Mouse (Mus musculus) intestine, embryonic 16.5 days (tissue): ENCODE measurements around the gene Exosc5. TPM values are rescaled to one million over a fixed set of nuclear protein-coding genes. Genes with fewer than 3 reads are reported as not detected.

ENCODE experiments used
- ATAC-seq: fragments of 200-750 bp; cut with Nextera tagmentation; 2 replicates; pipeline ENCODE4 v1.8.0; 2017; ENCODE audit warnings: moderate TSS enrichment, moderate library complexity
- H3K27ac ChIP-seq: fragments of 300-500 bp; sonication (generic); 2 replicates; pipeline ENCODE4 v1.5.1; 2014; ENCODE audit warnings: mild to moderate bottlenecking, low read length
- H3K27me3 ChIP-seq: fragments of 300-500 bp; sonication (generic); replicated peaks from 2 replicates; pipeline ENCODE4 v1.6.1; 2014; ENCODE audit warnings: low read length, control low read depth, mixed read lengths; ENCODE audit not compliant: control insufficient read depth, insufficient read depth
- H3K36me3 ChIP-seq: fragments of 300-500 bp; sonication (generic); 2 replicates; pipeline ENCODE4 v1.6.1; 2014; ENCODE audit warnings: low read length, control low read depth; ENCODE audit not compliant: control insufficient read depth, insufficient read depth
- H3K4me1 ChIP-seq: fragments of 300-500 bp; sonication (generic); 2 replicates; pipeline ENCODE4 v1.6.1; 2014; ENCODE audit warnings: low read length, control low read depth, mixed read lengths; ENCODE audit not compliant: control insufficient read depth, insufficient read depth
- H3K4me2 ChIP-seq: fragments of 300-500 bp; sonication (generic); 2 replicates; pipeline ENCODE4 v1.6.1; 2014; ENCODE audit warnings: low read depth, low read length, control low read depth
- H3K4me3 ChIP-seq: fragments of 300-500 bp; sonication (generic); 2 replicates; pipeline ENCODE4 v1.5.1; 2014; ENCODE audit warnings: mild to moderate bottlenecking, low read length
- H3K9ac ChIP-seq: fragments of 300-500 bp; sonication (generic); 2 replicates; pipeline ENCODE4 v1.6.1; 2014; ENCODE audit warnings: low read depth, low read length
- H3K9me3 ChIP-seq: fragments of 300-500 bp; sonication (generic); 2 replicates; pipeline ENCODE4 v1.6.1; 2016; ENCODE audit warnings: low read length, control low read depth; ENCODE audit not compliant: control insufficient read depth
- WGBS: fragments of 180-500 bp; shearing (Covaris S2); extraction: QIAGEN DNeasy Blood & Tissue Kit; methylation state at CpG from one replicate; pipeline ENCODE4 v1.1.7; 2014; 5-methylcytosine and 5-hydroxymethylcytosine counted together
- polyA plus RNA-seq: library from polyadenylated mRNA; unstranded; fragments of >200 nt; fragmentation: Nextera tagmentation; extraction: Ambion mirVana; gene quantifications from 2 replicates; pipeline ENCODE4 v1.2.1, GENCODE M21; 2015

The Exosc5 gene
- polyA plus RNA-seq, 1 experiment from 2014 or later = 87.2 TPM

GRCm38 (mm10) chr7:25690051-25690450, 31.1 kb downstream of the Exosc5 start:
- Histone ChIP-seq H3K27me3 (no peaks in the 10 kb centered on the region; the same call in 1 of the 2 replicates), H3K27ac (no peak overlapping the region), H3K36me3 (no peaks in the 10 kb centered on the region), H3K4me1 (peaks cover 21% of the 10 kb centered on the region), H3K9ac (no peak overlapping the region; the same call in 1 of the 2 replicates), H3K9me3 (no peaks in the 10 kb centered on the region), H3K4me2 (peak overlapping the region; percentile 99), H3K4me3 (peak overlapping the region; percentile 75)
- ATAC-seq = no peak
- 42% methylated on average over 5 of the region's 5 CpGs for WGBS

GRCm38 (mm10) chr7:25694104-25694503, 35.1 kb downstream of the Exosc5 start:
- Histone ChIP-seq H3K9ac (no peak overlapping the region), H3K36me3 (no peaks in the 10 kb centered on the region), H3K4me1 (0 out of 2 replicates have a peak, but pooled peaks cover 3% of the 10 kb centered on the region), H3K9me3 (no peaks in the 10 kb centered on the region), H3K27ac (no peak overlapping the region), H3K4me3 (no peak overlapping the region), H3K27me3 (no peaks in the 10 kb centered on the region), H3K4me2 (no peak overlapping the region)
- ATAC-seq = no peak
- 73% methylated on average over 8 of the region's 8 CpGs for WGBS

- Histone ChIP-seq H3K27ac (no peak overlapping the region), H3K27me3 (no peaks in the 10 kb centered on the region), H3K4me2 (no peak overlapping the region), H3K9ac (no peak overlapping the region), H3K36me3 (no peaks in the 10 kb centered on the region), H3K9me3 (no peaks in the 10 kb centered on the region), H3K4me3 (no peak overlapping the region), H3K4me1 (peaks cover 9% of the 10 kb centered on the region)
- ATAC-seq = no peak
- WGBS = 63% methylated on average over 13 of the region's 13 CpGs
Observed at GRCm38 (mm10) chr7:25699851-25700250, 40.9 kb downstream of the Exosc5 start.

- H3K27me3 ChIP-seq = no peaks in the 10 kb centered on the region
- H3K9me3 ChIP-seq = no peaks in the 10 kb centered on the region
- no peak overlapping the region for H3K27ac ChIP-seq
- no peak for ATAC-seq
- no peaks in the 10 kb centered on the region for H3K36me3 ChIP-seq
- 76% methylated on average over 12 of the region's 12 CpGs for WGBS
- no peak overlapping the region for H3K9ac ChIP-seq
- peaks cover 16% of the 10 kb centered on the region for H3K4me1 ChIP-seq
- no peak overlapping the region for H3K4me2 ChIP-seq
- no peak overlapping the region for H3K4me3 ChIP-seq
Observed at GRCm38 (mm10) chr7:25700732-25701131, 41.8 kb downstream of the Exosc5 start.

GRCm38 (mm10) chr7:25702350-25702749, 43.4 kb downstream of the Exosc5 start:
- no peak overlapping the region for H3K4me3 ChIP-seq
- H3K4me1 ChIP-seq = peaks cover 31% of the 10 kb centered on the region
- H3K9ac ChIP-seq = no peak overlapping the region
- no peak overlapping the region for H3K27ac ChIP-seq
- no peaks in the 10 kb centered on the region for H3K27me3 ChIP-seq
- WGBS = 100% methylated on average over 2 of the region's 2 CpGs
- ATAC-seq = no peak
- no peak overlapping the region for H3K4me2 ChIP-seq
- H3K36me3 ChIP-seq = no peaks in the 10 kb centered on the region
- H3K9me3 ChIP-seq = no peaks in the 10 kb centered on the region

GRCm38 (mm10) chr7:25703793-25704494, 45.0 kb downstream of the Exosc5 start:
- no peak overlapping the region for H3K9ac ChIP-seq
- 0 out of 2 replicates have a peak overlapping the region, but pooled peaks have one; percentile 2 for H3K4me2 ChIP-seq
- H3K9me3 ChIP-seq = no peaks in the 10 kb centered on the region
- H3K27ac ChIP-seq = no peak overlapping the region
- H3K36me3 ChIP-seq = no peaks in the 10 kb centered on the region
- ATAC-seq = 0 out of 2 replicates have a peak, but pooled peaks have one; percentile 7
- H3K27me3 ChIP-seq = no peaks in the 10 kb centered on the region
- no peak overlapping the region for H3K4me3 ChIP-seq
- WGBS = 37% methylated on average over 10 of the region's 10 CpGs
- peaks cover 42% of the 10 kb centered on the region for H3K4me1 ChIP-seq

GRCm38 (mm10) chr7:25704716-25705364, 45.9 kb downstream of the Exosc5 start:
- H3K9me3 ChIP-seq = no peaks in the 10 kb centered on the region
- H3K27ac ChIP-seq = no peak overlapping the region
- ATAC-seq = peak; percentile 51
- 11% methylated on average over 37 of the region's 37 CpGs for WGBS
- no peaks in the 10 kb centered on the region for H3K36me3 ChIP-seq
- H3K4me3 ChIP-seq = peak overlapping the region; percentile 31
- H3K4me1 ChIP-seq = peaks cover 44% of the 10 kb centered on the region
- H3K9ac ChIP-seq = no peak overlapping the region
- no peaks in the 10 kb centered on the region for H3K27me3 ChIP-seq
- H3K4me2 ChIP-seq = peak overlapping the region; percentile 54

GRCm38 (mm10) chr7:25705801-25706251, 46.9 kb downstream of the Exosc5 start:
- Histone ChIP-seq H3K27ac (peak overlapping the region; percentile 77), H3K27me3 (no peaks in the 10 kb centered on the region), H3K4me2 (no peak overlapping the region), H3K4me1 (peaks cover 52% of the 10 kb centered on the region), H3K36me3 (no peaks in the 10 kb centered on the region), H3K9ac (no peak overlapping the region), H3K4me3 (no peak overlapping the region), H3K9me3 (no peaks in the 10 kb centered on the region)
- 42% methylated on average over 6 of the region's 6 CpGs for WGBS
- ATAC-seq = peak; percentile 38

GRCm38 (mm10) chr7:25706578-25707170, 47.7 kb downstream of the Exosc5 start:
- no peaks in the 10 kb centered on the region for H3K36me3 ChIP-seq
- H3K27ac ChIP-seq = peak overlapping the region; percentile 77
- no peaks in the 10 kb centered on the region for H3K27me3 ChIP-seq
- WGBS = 40% methylated on average over 7 of the region's 7 CpGs
- H3K9ac ChIP-seq = peak overlapping the region; percentile 33; the same call in 1 of the 2 replicates
- peaks cover 54% of the 10 kb centered on the region for H3K4me1 ChIP-seq
- H3K9me3 ChIP-seq = no peaks in the 10 kb centered on the region
- H3K4me2 ChIP-seq = no peak overlapping the region
- no peak overlapping the region for H3K4me3 ChIP-seq
- ATAC-seq = no peak
